31 mouse cellular contexts compared by ENCODE assay signal in genomic region chr3:129313221-129313620, GRCm38 (mm10). TPM values are rescaled to one million over a fixed set of nuclear protein-coding genes. Genes with fewer than 3 reads are reported as not detected.
A peak's percentile ranks its signal among the peaks of the same experiment; 100 is the strongest.
DNase-seq lines count a peak whose midpoint lies in the region.
"Had no signal": no experiment of that assay in that cellular context is flagged by ENCODE, and none has a peak within 500 bp of the region (broad histone marks: within the 10 kb centered on the region; RNA-seq: fewer than 3 reads in every experiment).

No protein-coding gene starts in this region.

- H3K4me1 ChIP-seq in limb, embryonic 10.5 days = 0 out of 2 replicates have a peak, but pooled peaks cover 3% of the 10 kb centered on the region
- H3K4me1 ChIP-seq: embryonic facial prominence, embryonic 12.5 days; forebrain, embryonic 10.5 days; forebrain, embryonic 15.5 days had no signal

- no peaks in the 10 kb centered on the region for H3K9me3 ChIP-seq in limb, embryonic 10.5 days (replicated peaks)
- H3K9me3 ChIP-seq: embryonic facial prominence, embryonic 12.5 days; forebrain, embryonic 10.5 days; forebrain, embryonic 15.5 days; G1E had no signal

- no peaks in the 10 kb centered on the region for H3K36me3 ChIP-seq in limb, embryonic 10.5 days
- H3K36me3 ChIP-seq: embryonic facial prominence, embryonic 12.5 days; forebrain, embryonic 10.5 days; forebrain, embryonic 15.5 days; G1E had no signal

- intact Hi-C loops in heart, postnatal 36 days (cut with DNase I) = no loop called here

- no peak overlapping the region for H3K4me3 ChIP-seq in limb, embryonic 10.5 days
- H3K4me3 ChIP-seq: embryonic facial prominence, embryonic 12.5 days; forebrain, embryonic 10.5 days; forebrain, embryonic 15.5 days had no signal

- H3K27ac ChIP-seq in limb, embryonic 10.5 days = no peak overlapping the region
- H3K27ac ChIP-seq: embryonic facial prominence, embryonic 12.5 days; forebrain, embryonic 10.5 days; forebrain, embryonic 15.5 days; hindbrain, embryonic 14.5 days; liver, embryonic 14.5 days; stomach, postnatal 0 days had no signal

- WGBS in limb, embryonic 10.5 days = 87% methylated on average over 2 of the region's 2 CpGs

- peak; percentile 29 to 58 for DNase-seq in heart, adult 18-20 months
- DNase-seq in heart, postnatal 36 days = no peak
- peak; percentile 85 for DNase-seq in 3T3-L1 (ENCODE audit: low read depth, low spot score)
- peak; percentile 50 for DNase-seq in adipocyte (ENCODE audit: low spot score)
- DNase-seq in skeletal muscle tissue, adult 2 months (ENCODE audit: low read depth, low spot score) = peak; percentile 52
- no peak for DNase-seq in frontal cortex, postnatal 36 days (ENCODE audit: low spot score in 2 of 2)
- DNase-seq in limb, embryonic 10.5 days (ENCODE audit: low spot score) = no peak
- DNase-seq: adrenal gland, postnatal 25 days; cerebellum, adult 9-10 months; cerebellum, postnatal 36 days; gastrocnemius, postnatal 10 days; kidney, adult 9 months; kidney, postnatal 10 days; layer of hippocampus, adult 9-11 months; liver; lung, embryonic 14.5 days; lung, postnatal 14 days; midbrain, embryonic 14.5 days; right cerebral cortex, postnatal 25 days; spleen, adult 18-20 months; thymus, adult 18-20 months; thymus, postnatal 25 days had no signal

- no peaks in the 10 kb centered on the region for H3K27me3 ChIP-seq in limb, embryonic 10.5 days (ENCODE audit: low read depth, poor library complexity, severe bottlenecking)
- H3K27me3 ChIP-seq: embryonic facial prominence, embryonic 12.5 days; forebrain, embryonic 15.5 days; Patski had no signal

RNA-seq across cellular contexts. Expression of gene Enpep, which starts 19.3 kb away (rescaled TPM):
- total RNA-seq in heart, adult 18-20 months (2021) = 1 to 10 TPM; 5.5 to 6.5 TPM
- total RNA-seq in heart, postnatal 36 days (2021) = 1 to 10 TPM; 6.3 to 7.8 TPM
- polyA plus RNA-seq in limb, embryonic 10.5 days (2016; fragmentation: Nextera tagmentation; extraction: Ambion mirVana) = 0.20 and 0.31 TPM in 2 replicates
- total RNA-seq: neutrophil, adult 5-6 weeks had no signal
- polyA plus RNA-seq: forebrain, embryonic 10.5 days; G1E had no signal

Comparison
In these comparisons a context has a peak if more than half of its experiments do, and no peak if none do; other contexts are left out.
1. DNase-seq: peak in heart, adult 18-20 months (2 of 2), 3T3-L1 (single experiment), adipocyte (single experiment) and skeletal muscle tissue, adult 2 months (single experiment); none in heart, postnatal 36 days (0 of 2), frontal cortex, postnatal 36 days (0 of 2) and limb, embryonic 10.5 days (single experiment).